Mouse (Mus musculus): ENCODE measurements around the gene 1700015G11Rik. TPM values are rescaled to one million over a fixed set of nuclear protein-coding genes. Genes with fewer than 3 reads are reported as not detected.

The 1700015G11Rik gene
- polyA plus RNA-seq, 1 experiment from 2014 or later: not detected

- Histone ChIP-seq H3K9me3 (no peaks in the 10 kb centered on the region), H3K4me3 (no peak overlapping the region), H3K4me2 (no peak overlapping the region), H3K4me1 (peaks cover 17% of the 10 kb centered on the region; the same call in 1 of the 2 replicates), H3K9ac (no peak overlapping the region), H3K36me3 (no peaks in the 10 kb centered on the region), H3K27me3 (no peaks in the 10 kb centered on the region), H3K27ac (no peak overlapping the region)
- 81% methylated on average over 4 of the region's 4 CpGs for WGBS
- ATAC-seq (ENCODE audit: insufficient number of reproducible peaks, insufficient read depth, low FRiP score, low TSS enrichment, low read depth): no peak
Measured at GRCm38 (mm10) chr7:51967581-51967980, 47.9 kb downstream of the 1700015G11Rik start.

- Histone ChIP-seq H3K4me2 (no peak overlapping the region), H3K9ac (no peak overlapping the region), H3K4me1 (peaks cover 13% of the 10 kb centered on the region; the same call in 1 of the 2 replicates), H3K4me3 (no peak overlapping the region), H3K9me3 (no peaks in the 10 kb centered on the region), H3K27me3 (no peaks in the 10 kb centered on the region), H3K27ac (no peak overlapping the region), H3K36me3 (no peaks in the 10 kb centered on the region)
- 93% methylated on average over 7 of the region's 7 CpGs for WGBS
- ATAC-seq (ENCODE audit: insufficient number of reproducible peaks, insufficient read depth, low FRiP score, low TSS enrichment, low read depth): no peak
Measured at GRCm38 (mm10) chr7:51964681-51965080, 50.8 kb downstream of the 1700015G11Rik start.

GRCm38 (mm10) chr7:51962219-51962952 is 53.1 kb downstream of the 1700015G11Rik start:
- H3K4me3 ChIP-seq: no peak overlapping the region
- WGBS: 67% methylated on average over 10 of the region's 10 CpGs
- H3K9ac ChIP-seq: no peak overlapping the region
- no peak overlapping the region for H3K4me2 ChIP-seq
- H3K4me1 ChIP-seq: 0 out of 2 replicates have a peak, but pooled peaks cover 4% of the 10 kb centered on the region
- no peak for ATAC-seq (ENCODE audit: insufficient number of reproducible peaks, insufficient read depth, low FRiP score, low TSS enrichment, low read depth)
- H3K27me3 ChIP-seq: no peaks in the 10 kb centered on the region
- H3K36me3 ChIP-seq: no peaks in the 10 kb centered on the region
- H3K27ac ChIP-seq: no peak overlapping the region
- no peaks in the 10 kb centered on the region for H3K9me3 ChIP-seq

Other genes starting within 250 kb of the 1700015G11Rik start
- gene Gas2, start 153.7 kb downstream of the 1700015G11Rik start, polyA plus RNA-seq (2015; fragmentation: Nextera tagmentation; extraction: Ambion mirVana): 37.6 and 39.0 TPM in 2 replicates
- gene Fancf, start 153.5 kb downstream of the 1700015G11Rik start, polyA plus RNA-seq (2015; fragmentation: Nextera tagmentation; extraction: Ambion mirVana): 8.0 and 9.6 TPM in 2 replicates
- 4.8 and 5.0 TPM in 2 replicates for gene Svip, start 9.7 kb downstream of the 1700015G11Rik start, polyA plus RNA-seq (2015; fragmentation: Nextera tagmentation; extraction: Ambion mirVana)